Mouse (Mus musculus) layer of hippocampus, adult 9-10 months (tissue): ENCODE measurements around the gene Gm7980.
"Not testable (repeated sequence)": the region's sequence is repeated elsewhere in the genome, so short reads cannot be mapped to it uniquely, and the experiment has no call there.

Source experiments
- DNase-seq: peaks from one replicate; pipeline ENCODE4 v3.0.0; 2022; ENCODE audit warnings: low spot score

The Gm7980 gene

GRCm38 (mm10) chr14:41907190-41907589, at the start of gene Gm7980:
Gene Gm7980, minus strand, starts transcription at chr14:41907290.
- not testable (repeated sequence) for DNase-seq

- DNase-seq: not testable (repeated sequence)
Measured at GRCm38 (mm10) chr14:41943695-41944094, 36.6 kb upstream of the Gm7980 start, which contains the start of gene 1700024B05Rik. Gene 1700024B05Rik, plus strand, starts transcription at chr14:41943995.

GRCm38 (mm10) chr14:41924649-41925048, 17.6 kb upstream of the Gm7980 start, which contains the start of gene 1700049E17Rik1:
Gene 1700049E17Rik1, plus strand, starts transcription at chr14:41924949.
- not testable (repeated sequence) for DNase-seq
